Mouse (Mus musculus): Measurements from ENCODE around the gene Prune1.
A peak's percentile ranks its signal among the peaks of the same experiment; 100 is the strongest.

Gene Prune1

DNA sequence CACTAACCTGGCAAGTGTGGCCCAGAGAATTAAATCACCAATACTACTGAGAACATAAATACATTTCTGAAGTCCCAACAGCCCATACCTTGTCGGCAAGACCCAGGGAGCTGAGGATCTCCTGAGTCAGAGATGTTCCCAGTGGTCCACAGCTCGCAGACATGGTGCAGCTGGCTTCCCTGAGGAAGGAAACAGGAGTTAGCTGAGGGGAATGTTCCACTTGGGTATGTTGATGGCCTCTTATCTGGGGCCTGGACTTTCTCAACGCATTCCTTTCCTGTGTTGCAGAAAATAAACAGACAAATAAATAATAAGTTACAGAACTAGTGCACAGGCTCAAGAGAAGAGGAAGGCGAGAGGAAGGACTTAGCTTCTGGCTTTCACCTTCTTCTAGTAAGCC is 24.4 kb upstream of the Prune1 start:
- no peak for DNase-seq (ENCODE audit: low spot score in 2 of 2)

- no peak for DNase-seq (ENCODE audit: low spot score in 2 of 2)
Observed at GRCm38 (mm10) chr3:95301204-95301796, 19.4 kb upstream of the Prune1 start.

DNA sequence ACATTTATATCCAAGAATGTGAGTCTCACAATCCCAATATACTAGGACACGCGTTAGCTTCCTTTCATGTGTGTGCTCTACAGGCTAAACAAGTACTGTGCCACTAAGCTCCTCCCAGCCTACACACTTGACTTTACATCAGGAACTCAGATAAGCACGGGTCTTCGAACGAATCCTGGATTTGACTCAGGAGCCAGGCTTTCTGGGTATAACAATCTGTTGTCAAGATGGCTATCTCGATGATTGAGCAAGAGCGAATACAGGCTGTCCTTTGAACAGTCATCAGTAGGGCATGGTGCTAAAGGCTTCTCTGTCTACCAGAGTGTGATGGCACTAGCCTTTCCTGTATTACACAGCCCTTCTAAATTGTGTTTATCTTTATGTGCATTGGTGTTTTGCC is 16.1 kb upstream of the Prune1 start:
- DNase-seq (ENCODE audit: low spot score in 2 of 2), result no peak

DNA sequence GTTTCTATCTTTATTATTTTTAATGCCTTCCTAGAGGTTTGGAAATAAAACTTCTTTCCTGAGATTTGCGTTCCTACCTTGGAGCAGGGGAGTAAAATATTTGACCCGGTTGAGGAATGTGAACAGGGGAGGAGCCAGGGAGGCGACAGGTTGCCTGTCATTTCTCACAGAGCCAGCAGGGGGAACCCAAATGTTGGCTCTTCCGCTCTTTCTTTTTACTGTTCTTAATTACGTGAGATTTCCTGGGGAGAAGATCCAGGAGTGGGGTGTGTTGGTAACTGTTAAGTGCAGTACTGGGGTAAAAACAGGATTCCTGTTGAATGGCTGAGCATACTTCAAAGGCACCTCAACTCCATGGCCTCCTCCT is 14.2 kb upstream of the Prune1 start:
- no peak for DNase-seq (ENCODE audit: low spot score in 2 of 2)

DNA sequence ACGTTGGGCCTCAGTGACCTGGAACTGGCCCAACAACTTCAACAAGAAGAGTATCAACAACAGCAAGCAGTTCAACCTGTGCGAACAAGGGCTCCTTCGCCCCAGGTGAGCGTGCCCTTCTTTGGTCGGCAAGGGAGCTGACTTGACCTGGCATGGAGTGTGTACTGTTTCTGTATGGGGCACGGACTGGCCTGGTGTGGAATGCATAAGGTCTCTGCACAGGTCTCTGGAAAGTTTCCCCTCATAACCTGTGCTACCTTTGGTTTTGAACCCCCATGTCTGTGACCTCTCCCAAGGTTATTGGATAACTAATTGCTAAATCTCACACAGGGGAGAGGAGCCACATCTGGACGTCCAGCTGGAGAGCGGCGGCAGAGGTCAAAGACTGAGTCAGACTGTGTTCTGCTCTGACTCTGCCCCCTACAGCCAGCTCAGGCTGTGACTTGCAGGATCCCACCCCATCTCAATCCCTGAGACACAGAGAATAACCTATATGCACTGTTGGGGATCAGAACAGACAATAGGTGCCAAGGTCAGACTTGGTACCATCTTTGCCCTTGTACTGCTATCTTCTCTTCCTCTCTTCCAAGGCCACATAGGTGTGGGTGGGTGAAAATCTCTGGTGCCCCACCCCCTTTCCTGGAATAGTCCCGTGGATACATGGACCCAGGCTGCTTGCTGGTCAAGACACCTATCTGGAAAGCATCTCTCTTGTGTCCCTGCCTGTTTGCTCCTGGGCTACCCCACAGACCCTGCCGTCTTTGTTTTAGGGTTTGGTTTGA is 13.6 kb upstream of the Prune1 start:
- DNase-seq (ENCODE audit: low spot score in 2 of 2), result no peak

DNA sequence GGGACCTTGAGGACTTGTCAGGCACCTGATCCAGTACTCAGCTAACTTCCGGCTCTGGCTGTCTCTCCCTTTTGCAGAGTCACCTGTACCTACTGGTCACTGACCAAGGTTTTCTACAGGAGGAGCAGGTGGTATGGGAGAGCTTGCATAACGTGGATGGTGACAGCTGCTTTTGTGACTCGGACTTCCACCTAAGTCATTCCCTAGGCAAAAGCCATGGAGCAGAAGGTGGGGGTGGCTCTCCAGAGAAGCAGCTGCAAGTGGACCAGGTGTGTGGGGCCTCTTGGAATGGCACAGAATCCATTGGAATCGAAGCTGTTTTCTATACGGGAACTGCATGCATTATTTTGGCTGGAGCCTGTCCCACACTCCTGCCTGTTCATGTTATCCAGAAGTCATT is 12.8 kb upstream of the Prune1 start:
- no peak for DNase-seq (ENCODE audit: low spot score in 2 of 2)

DNA sequence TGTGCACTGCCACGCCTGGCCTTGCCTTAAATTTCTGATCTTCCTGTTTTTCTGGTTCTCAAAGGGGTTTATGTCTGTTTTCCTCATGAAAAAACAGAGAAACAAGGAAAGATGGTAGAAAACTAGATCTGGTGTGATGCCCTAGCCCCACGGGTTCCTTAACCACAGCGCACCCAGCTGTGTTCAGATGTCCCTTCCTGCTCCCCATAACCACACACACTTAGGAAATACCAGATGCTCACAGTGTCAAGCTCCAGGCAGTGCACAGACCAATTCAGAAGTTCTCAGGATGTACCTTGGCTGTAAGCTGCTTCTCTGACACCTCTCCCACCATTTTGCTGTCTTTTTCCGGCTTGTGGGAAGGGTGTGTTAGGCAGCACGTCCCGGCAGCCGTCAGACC is 12.4 kb upstream of the Prune1 start:
- DNase-seq (ENCODE audit: low spot score in 2 of 2), result no peak

- no peak for DNase-seq (ENCODE audit: low spot score in 2 of 2)
Observed at GRCm38 (mm10) chr3:95293537-95293936, 11.7 kb upstream of the Prune1 start.

DNA sequence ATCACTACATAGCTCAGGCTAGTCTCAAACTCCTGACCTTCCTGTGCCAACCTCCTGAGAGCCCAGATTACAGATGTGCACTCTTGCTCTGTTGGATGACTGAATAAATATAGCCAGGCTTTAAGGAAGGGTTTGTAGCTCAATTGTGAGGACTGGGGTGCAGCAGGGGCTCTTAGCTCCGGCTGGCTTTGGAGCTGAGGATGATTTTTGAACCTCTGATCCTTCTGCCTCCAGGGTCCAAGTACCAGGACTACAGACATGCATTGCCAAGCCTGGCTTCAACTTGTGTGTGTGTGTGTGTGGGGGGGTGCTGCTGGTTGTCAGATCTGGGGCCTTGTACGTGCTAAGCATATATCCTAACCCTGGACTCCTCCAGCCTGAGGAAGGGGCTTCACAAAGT is 11.0 kb upstream of the Prune1 start:
- DNase-seq (ENCODE audit: low spot score in 2 of 2), result no peak

DNA sequence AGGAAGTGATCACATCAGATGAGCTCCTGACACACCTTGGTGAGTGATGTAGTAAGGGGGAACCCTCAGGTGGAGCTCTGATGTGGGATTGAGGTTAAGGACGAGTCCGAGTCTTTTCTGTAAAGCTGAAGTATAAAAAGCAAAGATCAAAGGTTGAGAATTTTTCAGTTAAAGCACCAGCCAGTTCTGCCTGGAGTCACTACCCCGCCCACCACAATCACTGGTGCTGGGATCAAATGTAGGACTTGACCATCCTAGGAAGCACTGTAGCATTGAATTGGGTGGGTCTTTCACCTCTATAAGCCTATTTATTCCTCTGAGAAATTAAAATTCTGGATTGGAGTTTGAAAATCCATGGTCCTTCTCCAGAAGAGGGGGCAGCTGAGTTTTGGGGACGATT is 9.2 kb upstream of the Prune1 start:
- DNase-seq (ENCODE audit: low spot score in 2 of 2), result no peak

DNA sequence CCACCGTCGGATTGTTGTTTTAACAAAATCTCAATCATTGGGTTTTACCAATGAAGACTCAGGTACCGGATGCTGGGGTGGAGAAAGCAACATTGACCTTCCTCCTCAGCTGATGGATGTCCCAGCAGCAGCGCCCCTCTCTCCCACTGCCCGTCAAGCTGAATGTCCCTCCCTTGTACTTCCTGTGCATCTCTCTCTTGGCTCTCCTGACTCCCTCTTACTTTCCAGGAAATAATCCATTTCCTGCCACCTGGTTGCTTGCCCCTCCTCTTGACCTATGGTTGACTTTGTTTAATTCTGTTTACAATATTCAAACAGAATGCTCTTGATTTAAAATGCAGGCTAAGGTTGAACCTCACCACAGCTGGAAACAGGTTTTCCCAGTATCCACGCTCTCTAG is 8.3 kb upstream of the Prune1 start:
- DNase-seq (ENCODE audit: low spot score in 2 of 2), result no peak

- no peak for DNase-seq (ENCODE audit: low spot score in 2 of 2)
Observed at GRCm38 (mm10) chr3:95289419-95289818, 7.5 kb upstream of the Prune1 start.

DNA sequence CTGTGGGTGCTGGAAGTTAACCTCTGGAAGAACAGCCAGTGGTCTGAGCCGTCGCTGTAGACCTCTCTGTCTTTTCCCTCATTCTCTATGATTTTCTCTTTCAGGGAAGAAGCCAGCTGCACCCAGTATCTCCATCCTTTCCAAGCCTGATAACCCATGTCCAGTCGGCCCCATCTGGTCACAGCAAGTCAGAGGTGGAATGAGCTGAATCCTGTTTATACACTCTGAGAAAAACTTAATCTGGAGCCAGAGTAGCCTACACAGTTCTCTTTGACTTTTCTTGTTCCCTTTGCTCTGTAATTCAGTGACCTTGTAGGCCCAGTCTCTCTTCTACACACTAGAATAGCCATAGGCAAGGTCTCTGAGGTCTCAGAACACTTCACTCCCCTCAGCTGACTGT is 5.7 kb upstream of the Prune1 start:
- no peak for DNase-seq (ENCODE audit: low spot score in 2 of 2)

DNA sequence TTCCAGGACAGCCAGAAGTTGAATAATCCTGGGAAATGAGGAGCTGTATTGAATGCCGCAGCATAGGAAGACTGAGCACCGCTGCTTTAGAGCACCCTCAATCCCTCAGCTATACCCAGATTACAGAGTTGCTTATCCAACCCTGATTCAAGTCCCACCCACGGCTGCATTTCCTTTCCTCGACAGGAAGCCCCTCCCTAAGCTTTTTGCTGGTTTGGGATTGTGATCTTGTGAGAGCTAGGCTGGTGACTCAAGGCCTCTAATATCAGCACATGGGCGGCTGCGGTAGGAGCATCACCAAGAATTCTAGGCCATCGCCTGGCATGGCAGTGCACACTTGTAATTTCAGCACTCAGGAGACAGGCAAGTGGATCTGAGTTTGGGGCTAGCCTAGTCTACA is 4.6 kb upstream of the Prune1 start:
- DNase-seq (ENCODE audit: low spot score in 2 of 2), result no peak

DNA sequence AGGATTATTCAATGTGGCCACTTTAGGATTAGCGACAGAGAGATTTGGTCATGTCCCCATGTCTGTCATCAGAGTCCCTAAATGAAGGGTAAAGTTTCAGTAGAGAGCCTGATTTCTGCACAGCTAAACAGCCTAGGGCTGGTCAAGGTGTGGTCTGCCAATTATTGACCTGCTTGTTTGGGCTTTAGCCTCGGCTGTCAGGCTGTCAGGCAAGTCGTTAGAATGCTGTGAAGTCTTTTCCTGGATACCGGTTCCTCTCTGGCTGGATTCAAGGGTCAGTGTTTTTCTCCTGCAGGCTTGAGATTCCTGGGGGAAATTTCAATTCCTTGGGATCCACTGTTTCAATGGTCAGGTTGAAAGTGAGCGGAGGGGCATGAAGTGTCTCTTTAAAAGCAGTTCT is 4.1 kb upstream of the Prune1 start:
- DNase-seq (ENCODE audit: low spot score in 2 of 2), result no peak

GRCm38 (mm10) chr3:95285390-95285789 is 3.5 kb upstream of the Prune1 start:
- DNase-seq (ENCODE audit: low spot score in 2 of 2), result no peak

DNA sequence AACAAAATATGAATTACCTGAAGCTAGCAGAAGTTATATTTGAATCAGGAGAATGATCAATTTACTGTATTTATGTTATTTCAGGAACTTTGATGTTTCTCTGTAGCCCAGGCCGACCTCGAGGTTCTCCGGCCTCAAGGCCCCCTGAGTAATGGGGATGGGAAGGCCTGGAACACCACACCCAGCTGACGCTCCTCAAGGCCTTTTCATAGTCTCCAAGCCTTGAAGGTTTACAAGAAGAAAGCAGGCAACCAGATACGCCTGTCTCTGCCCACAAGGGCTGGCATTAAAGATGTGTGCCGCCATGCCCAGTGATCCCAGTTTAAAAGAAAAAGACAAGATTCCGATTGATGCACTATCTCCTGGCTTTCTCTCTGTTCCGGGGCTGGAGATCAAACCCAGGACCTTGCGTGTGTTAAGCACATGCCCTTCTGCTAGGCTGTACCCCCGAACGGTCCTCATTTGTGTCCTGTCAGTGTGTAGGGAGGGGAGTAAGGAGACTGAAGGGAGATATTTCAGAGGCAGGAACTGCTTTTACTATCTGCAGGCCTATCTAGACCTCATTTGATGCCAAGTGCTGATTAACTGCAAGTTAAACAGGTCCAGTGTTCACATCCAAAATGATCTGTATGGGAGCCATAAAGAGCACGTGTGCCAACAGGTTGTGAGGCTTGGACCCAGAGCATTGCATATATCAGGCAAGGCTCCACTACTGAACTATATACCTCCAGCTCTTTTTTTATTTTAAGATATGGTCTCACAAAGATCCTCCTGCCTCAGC is 2.8 kb upstream of the Prune1 start:
- no peak for DNase-seq (ENCODE audit: low spot score in 2 of 2)

GRCm38 (mm10) chr3:95284062-95284461 is 2.2 kb upstream of the Prune1 start:
- no peak for DNase-seq (ENCODE audit: low spot score in 2 of 2)

DNA sequence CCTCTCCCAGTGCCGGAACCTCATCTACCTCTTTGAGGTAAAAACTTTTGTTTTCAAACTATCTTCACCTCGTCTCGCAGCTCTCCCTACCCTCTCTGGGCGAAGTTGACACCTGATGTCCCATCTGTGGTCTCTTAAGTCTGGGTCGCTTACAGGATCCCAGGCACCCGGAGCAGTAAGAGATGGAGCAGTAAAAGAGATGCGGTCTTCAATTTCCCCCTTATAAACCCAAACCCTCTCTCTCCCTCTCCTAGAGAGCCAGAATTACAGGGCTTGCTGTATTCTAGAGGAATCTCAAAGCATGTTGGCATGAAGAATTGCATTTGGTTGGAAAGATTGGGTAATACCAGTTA is 1.7 kb upstream of the Prune1 start:
- no peak for DNase-seq (ENCODE audit: low spot score in 2 of 2)

GRCm38 (mm10) chr3:95282865-95283588 is 1.2 kb upstream of the Prune1 start:
- DNase-seq (ENCODE audit: low spot score in 2 of 2), result peak; percentile 49 to 57

DNA sequence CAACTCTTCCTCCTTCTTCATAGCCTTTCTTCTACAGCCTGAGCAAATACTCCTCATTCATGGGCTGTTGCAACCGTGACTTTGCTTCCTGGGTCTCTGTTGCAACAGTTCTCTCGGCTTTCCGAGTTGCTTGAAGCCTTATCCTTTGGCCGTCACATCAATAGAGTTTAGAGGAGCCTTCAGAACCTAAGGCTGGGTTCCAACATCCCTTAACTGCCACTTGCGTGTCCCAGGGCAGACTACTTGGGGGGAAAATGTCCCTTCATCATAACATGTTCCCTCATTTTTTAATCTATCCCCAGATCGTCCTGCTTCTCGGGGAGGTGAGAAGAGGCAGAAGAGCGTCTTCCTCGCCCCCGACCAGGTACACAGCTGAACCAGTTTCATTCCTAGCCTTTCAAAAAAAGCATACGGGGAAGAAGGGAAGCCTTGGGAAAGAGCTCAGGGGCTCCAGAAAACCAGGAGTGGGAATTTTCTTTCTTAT is 547 bp upstream of the Prune1 start:
- no peak for DNase-seq (ENCODE audit: low spot score in 2 of 2)

DNA sequence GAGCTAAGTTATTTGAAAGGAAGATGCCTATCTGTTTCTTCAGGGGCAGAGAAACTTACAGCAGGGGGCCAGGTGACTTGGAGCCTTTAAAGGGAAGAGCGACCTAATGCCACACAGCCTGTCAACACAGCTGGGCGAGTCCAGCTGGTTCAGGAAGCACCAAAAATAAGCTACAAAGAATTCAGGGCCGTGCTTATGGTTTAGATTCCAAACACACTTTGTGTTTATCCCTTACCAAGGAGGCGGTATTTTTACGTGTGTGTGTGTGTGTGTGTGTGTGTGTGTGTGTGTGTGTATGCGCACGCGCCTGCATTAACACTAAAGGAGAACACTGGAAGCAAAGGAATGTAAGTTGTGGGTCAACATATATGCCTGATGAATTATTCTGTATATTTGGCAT is 1.1 kb downstream of the Prune1 start:
- DNase-seq (ENCODE audit: low spot score in 2 of 2), result no peak
